Mouse (Mus musculus) midbrain, embryonic 16.5 days (tissue): Measurements from ENCODE around the gene Ola1. TPM values are rescaled to one million over a fixed set of nuclear protein-coding genes. Genes with fewer than 3 reads are reported as not detected.

ENCODE experiments used
- ATAC-seq: fragments of 200-750 bp; cut with Nextera tagmentation; 2 replicates; pipeline ENCODE4 v1.8.0; 2017; ENCODE audit warnings: moderate TSS enrichment
- H3K27ac ChIP-seq: fragments of 300-500 bp; sonication (generic); 2 replicates; pipeline ENCODE4 v1.5.1; 2014; ENCODE audit warnings: mild to moderate bottlenecking, low read length, mixed read lengths
- H3K27me3 ChIP-seq: fragments of 300-500 bp; sonication (generic); 2 replicates; pipeline ENCODE4 v1.6.1; 2014; ENCODE audit warnings: low read depth, low read length, mixed read lengths; ENCODE audit not compliant: control insufficient read depth, insufficient read depth
- H3K36me3 ChIP-seq: fragments of 300-500 bp; sonication (generic); 2 replicates; pipeline ENCODE4 v1.6.1; 2014; ENCODE audit warnings: mild to moderate bottlenecking, low read length, moderate library complexity, mixed read lengths; ENCODE audit not compliant: control insufficient read depth, insufficient read depth
- H3K4me1 ChIP-seq: fragments of 300-500 bp; sonication (generic); 2 replicates; pipeline ENCODE4 v1.6.1; 2014; ENCODE audit warnings: mild to moderate bottlenecking, low read length, mixed read lengths; ENCODE audit not compliant: control insufficient read depth, insufficient read depth
- H3K4me2 ChIP-seq: fragments of 300-500 bp; sonication (generic); 2 replicates; pipeline ENCODE4 v1.6.1; 2014; ENCODE audit warnings: mild to moderate bottlenecking, low read length, mixed read lengths
- H3K4me3 ChIP-seq: fragments of 300-500 bp; sonication (generic); 2 replicates; pipeline ENCODE4 v1.5.1; 2014; ENCODE audit warnings: low read depth, mild to moderate bottlenecking, low read length, moderate library complexity, mixed read lengths
- H3K9ac ChIP-seq: fragments of 300-500 bp; sonication (generic); 2 replicates; pipeline ENCODE4 v1.6.1; 2014; ENCODE audit warnings: low read depth, low read length, mixed read lengths
- H3K9me3 ChIP-seq: fragments of 300-500 bp; sonication (generic); replicated peaks from 2 replicates; pipeline ENCODE4 v1.6.1; 2014; ENCODE audit warnings: mild to moderate bottlenecking, low read length, mixed read lengths; ENCODE audit not compliant: control insufficient read depth, poor library complexity, severe bottlenecking
- WGBS: fragments of 180-500 bp; shearing (Covaris S2); extraction: QIAGEN DNeasy Blood & Tissue Kit; methylation state at CpG from one replicate; pipeline ENCODE4 v1.1.7; 2014; 5-methylcytosine and 5-hydroxymethylcytosine counted together
- polyA plus RNA-seq: library from polyadenylated mRNA; unstranded; fragments of >200 nt; fragmentation: Nextera tagmentation; extraction: Ambion mirVana; gene quantifications from 2 replicates; pipeline ENCODE4 v1.2.1, GENCODE M21; 2015

Ola1 gene
- polyA plus RNA-seq, 1 experiment from 2014 or later = 98.5 TPM

- Histone ChIP-seq H3K27ac (no peak overlapping the region), H3K36me3 (no peaks in the 10 kb centered on the region), H3K4me3 (no peak overlapping the region), H3K27me3 (no peaks in the 10 kb centered on the region), H3K4me1 (peaks cover 6% of the 10 kb centered on the region), H3K9me3 (no peaks in the 10 kb centered on the region), H3K9ac (no peak overlapping the region), H3K4me2 (no peak overlapping the region)
- no peak; the same call in 1 of the 2 replicates for ATAC-seq
- WGBS = 59% methylated on average over 10 of the region's 10 CpGs
Measured at GRCm38 (mm10) chr2:73082476-73082875, 136.2 kb downstream of the Ola1 start.

GRCm38 (mm10) chr2:73081861-73082260, 136.9 kb downstream of the Ola1 start:
- no peak overlapping the region for H3K9ac ChIP-seq
- no peak overlapping the region for H3K4me3 ChIP-seq
- ATAC-seq = no peak
- no peak overlapping the region for H3K4me2 ChIP-seq
- H3K9me3 ChIP-seq = no peaks in the 10 kb centered on the region
- H3K27me3 ChIP-seq = no peaks in the 10 kb centered on the region
- no peak overlapping the region for H3K27ac ChIP-seq
- WGBS = 98% methylated on average over 2 of the region's 2 CpGs
- H3K4me1 ChIP-seq = peaks cover 6% of the 10 kb centered on the region
- H3K36me3 ChIP-seq = no peaks in the 10 kb centered on the region

DNA sequence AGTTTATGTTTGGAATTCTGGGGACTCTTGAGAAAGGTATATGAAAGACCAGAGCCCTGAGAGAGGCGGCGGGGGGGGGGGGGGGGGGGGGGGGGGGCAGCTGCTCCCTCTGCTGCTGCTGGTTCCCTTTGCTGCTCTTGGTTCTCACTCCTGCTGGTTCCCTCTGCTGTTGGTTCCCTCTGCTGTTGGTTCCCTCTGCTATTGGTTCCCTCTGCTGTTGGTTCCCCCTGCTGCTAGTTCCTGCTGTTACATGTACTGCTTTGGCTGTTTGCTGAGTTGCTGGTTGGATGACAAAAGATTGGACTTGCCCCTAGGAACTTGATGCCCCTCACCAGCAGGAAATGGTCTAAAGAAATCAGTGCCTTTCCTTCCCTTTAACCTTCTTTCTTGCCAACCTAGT, 138.6 kb downstream of the Ola1 start:
- Histone ChIP-seq H3K27me3 (no peaks in the 10 kb centered on the region), H3K27ac (no peak overlapping the region), H3K4me2 (no peak overlapping the region), H3K4me1 (no peaks in the 10 kb centered on the region; the same call in 1 of the 2 replicates), H3K4me3 (no peak overlapping the region), H3K9ac (no peak overlapping the region), H3K36me3 (no peaks in the 10 kb centered on the region), H3K9me3 (no peaks in the 10 kb centered on the region; the same call in 1 of the 2 replicates)
- ATAC-seq = no peak
- no CpG with 5 or more reads among the region's 2 CpGs for WGBS

- H3K4me3 ChIP-seq = no peak overlapping the region
- ATAC-seq = no peak
- H3K4me1 ChIP-seq = no peaks in the 10 kb centered on the region; the same call in 1 of the 2 replicates
- no peaks in the 10 kb centered on the region for H3K36me3 ChIP-seq
- H3K27me3 ChIP-seq = no peaks in the 10 kb centered on the region
- no peak overlapping the region for H3K4me2 ChIP-seq
- no peak overlapping the region for H3K27ac ChIP-seq
- no peaks in the 10 kb centered on the region; the same call in 1 of the 2 replicates for H3K9me3 ChIP-seq
- H3K9ac ChIP-seq = no peak overlapping the region
- 75% methylated on average over 15 of the region's 15 CpGs for WGBS
Measured at GRCm38 (mm10) chr2:73079311-73079710, 139.4 kb downstream of the Ola1 start.

GRCm38 (mm10) chr2:73073811-73074472, 144.8 kb downstream of the Ola1 start:
- ATAC-seq = no peak
- no peaks in the 10 kb centered on the region for H3K27me3 ChIP-seq
- 92% methylated on average over 11 of the region's 11 CpGs for WGBS
- H3K36me3 ChIP-seq = no peaks in the 10 kb centered on the region
- no peak overlapping the region for H3K4me2 ChIP-seq
- no peak overlapping the region for H3K4me3 ChIP-seq
- no peaks in the 10 kb centered on the region; the same call in 1 of the 2 replicates for H3K9me3 ChIP-seq
- no peak overlapping the region for H3K9ac ChIP-seq
- no peaks in the 10 kb centered on the region for H3K4me1 ChIP-seq
- no peak overlapping the region for H3K27ac ChIP-seq

DNA sequence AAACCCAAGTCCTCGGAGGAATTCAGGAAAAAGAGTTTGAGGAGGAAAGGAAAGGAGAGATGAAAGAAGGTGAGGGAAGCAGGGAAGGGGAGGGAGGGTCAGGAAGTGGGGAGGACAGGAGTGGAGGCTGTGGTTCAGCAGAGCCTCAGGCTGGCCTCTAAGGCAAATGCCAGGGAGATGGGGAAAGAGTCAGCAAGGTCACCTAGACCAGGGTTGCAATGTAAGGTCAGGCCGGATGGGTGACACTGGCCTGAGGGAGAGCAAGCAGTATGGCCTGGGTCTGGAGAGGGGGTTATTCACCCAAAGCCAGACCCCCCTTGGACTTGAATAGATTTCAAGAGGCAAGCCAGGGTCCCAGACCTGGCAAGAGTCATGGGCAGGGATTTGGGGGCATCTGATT, 147.5 kb downstream of the Ola1 start:
- WGBS = 82% methylated on average over 2 of the region's 2 CpGs
- H3K27ac ChIP-seq = no peak overlapping the region
- H3K4me2 ChIP-seq = no peak overlapping the region
- H3K27me3 ChIP-seq = no peaks in the 10 kb centered on the region
- ATAC-seq = no peak
- no peaks in the 10 kb centered on the region for H3K4me1 ChIP-seq
- H3K36me3 ChIP-seq = no peaks in the 10 kb centered on the region
- H3K9ac ChIP-seq = no peak overlapping the region
- H3K9me3 ChIP-seq = no peaks in the 10 kb centered on the region; the same call in 1 of the 2 replicates
- no peak overlapping the region for H3K4me3 ChIP-seq

DNA sequence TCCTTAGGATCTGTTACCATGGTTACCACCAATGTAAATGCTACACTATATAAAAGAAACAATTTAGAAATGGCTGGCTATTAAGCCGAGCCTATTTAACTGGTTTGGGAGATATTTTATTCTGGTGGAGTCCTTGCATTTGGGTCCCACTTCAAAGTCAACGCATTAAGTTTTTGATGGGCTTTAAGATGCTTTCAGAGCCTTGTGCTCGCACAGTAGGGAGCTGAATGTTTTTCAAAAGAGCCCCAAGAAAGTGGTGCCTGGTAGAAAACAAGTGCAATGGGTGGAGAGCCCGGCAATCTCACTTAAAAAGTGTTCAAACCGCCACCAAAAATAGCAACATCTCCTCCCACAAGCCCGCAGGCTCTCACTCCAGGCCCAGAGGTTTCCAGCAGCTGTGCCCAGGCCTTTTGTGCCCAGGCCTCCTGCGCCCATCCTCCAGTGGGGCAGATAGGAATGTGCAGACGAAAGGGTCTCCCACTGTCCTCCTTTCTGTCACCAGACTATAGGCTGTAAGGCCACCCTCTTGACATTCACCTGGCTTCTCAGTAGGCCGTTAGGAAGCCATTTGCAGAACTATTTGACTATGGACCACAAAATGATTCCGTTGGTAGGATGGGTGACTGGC, 148.2 kb downstream of the Ola1 start:
- no peaks in the 10 kb centered on the region for H3K36me3 ChIP-seq
- no peak overlapping the region for H3K27ac ChIP-seq
- H3K27me3 ChIP-seq = no peaks in the 10 kb centered on the region
- H3K4me2 ChIP-seq = no peak overlapping the region
- no peaks in the 10 kb centered on the region for H3K4me1 ChIP-seq
- ATAC-seq = no peak
- H3K9me3 ChIP-seq = no peaks in the 10 kb centered on the region
- WGBS = 30% methylated on average over 10 of the region's 10 CpGs
- no peak overlapping the region for H3K9ac ChIP-seq
- H3K4me3 ChIP-seq = no peak overlapping the region

DNA sequence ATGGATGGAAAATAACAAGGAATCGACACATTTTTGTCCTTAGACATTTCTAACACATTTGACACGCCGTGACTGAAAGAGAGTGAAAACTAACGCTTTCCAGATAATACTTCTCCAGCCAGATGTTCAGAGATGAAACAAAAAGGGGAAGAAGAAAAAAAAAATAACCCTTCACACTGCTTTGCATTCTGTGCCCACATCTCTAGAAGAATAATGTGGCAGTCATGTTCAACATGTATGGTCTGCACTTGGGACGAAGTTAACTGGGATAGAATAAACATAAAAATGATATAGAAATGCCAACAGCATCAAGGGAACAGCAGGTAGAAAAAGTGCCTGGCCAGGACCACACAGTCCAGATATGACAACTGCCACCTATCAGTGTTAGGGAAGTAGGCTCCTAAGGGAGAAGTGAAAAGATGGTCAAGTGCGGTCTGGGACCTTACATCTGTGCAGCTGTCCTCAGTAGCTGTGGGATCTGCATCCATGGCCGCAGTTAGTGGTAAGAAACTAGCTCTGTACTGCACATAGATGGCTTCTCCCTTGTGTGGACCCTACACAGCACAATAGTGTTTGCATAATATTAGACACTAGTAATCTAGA, 149.4 kb downstream of the Ola1 start:
- no peak for ATAC-seq
- Histone ChIP-seq H3K27me3 (no peaks in the 10 kb centered on the region), H3K4me1 (no peaks in the 10 kb centered on the region), H3K9ac (no peak overlapping the region), H3K9me3 (no peaks in the 10 kb centered on the region), H3K36me3 (no peaks in the 10 kb centered on the region), H3K4me3 (no peak overlapping the region), H3K4me2 (no peak overlapping the region), H3K27ac (no peak overlapping the region)
- 91% methylated on average over 7 of the region's 7 CpGs for WGBS
